Mouse (Mus musculus) megakaryocyte-erythroid progenitor cell, adult 5-6 weeks (primary cell): ENCODE measurements around the gene Tbc1d2b. TPM values are rescaled to one million over a fixed set of nuclear protein-coding genes. Genes with fewer than 3 reads are reported as not detected.

Experiments
- ATAC-seq: replicated peaks from 2 replicates; pipeline ENCODE4 v1.8.0; 2016; ENCODE audit warnings: mild to moderate bottlenecking, inconsistent platforms; ENCODE audit not compliant: severe bottlenecking, poor library complexity, low FRiP score, low TSS enrichment
- total RNA-seq, 2 experiments: library from RNA; stranded (forward) in 1 of 2; stranded (reverse) in 1 of 2; fragments of 200-1000, 215-1000 nt in 1 of 2; fragments of >200 nt in 1 of 2; fragmentation: Nextera tagmentation in 1 of 2; gene quantifications; 2 replicates each; pipeline ENCODE4 v1.2.3; 2014 to 2017

Tbc1d2b gene
- total RNA-seq, 2 experiments from 2014 or later: 31.2 to 66.1 TPM

DNA sequence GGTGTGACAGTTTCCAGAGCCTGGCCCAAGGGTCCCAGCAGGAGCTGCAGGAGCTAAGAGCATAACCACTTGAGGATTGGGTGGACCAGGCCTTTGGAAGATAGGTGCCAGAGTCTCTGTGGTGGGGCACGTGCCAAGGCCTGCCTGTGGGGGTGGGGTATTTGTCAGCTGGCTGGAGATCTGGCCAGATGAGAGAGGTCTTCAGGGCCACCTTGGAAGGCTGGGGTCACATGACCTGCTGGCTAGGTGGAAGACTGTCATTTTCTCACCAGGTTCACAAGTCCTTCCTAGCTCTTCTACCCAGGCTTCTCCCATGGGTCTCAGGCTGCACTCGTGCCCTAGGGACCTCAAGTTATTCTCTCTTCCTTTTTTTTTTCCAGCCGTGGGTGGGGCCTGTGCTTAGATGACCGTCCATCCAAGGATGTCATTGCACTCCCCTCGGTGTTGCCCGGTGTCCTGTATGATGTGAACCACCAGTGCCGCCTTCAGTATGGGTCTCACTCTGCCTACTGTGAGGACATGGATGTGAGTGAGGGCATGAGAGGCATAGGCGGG lies 85.2 kb downstream of the Tbc1d2b start:
- no peak for ATAC-seq

DNA sequence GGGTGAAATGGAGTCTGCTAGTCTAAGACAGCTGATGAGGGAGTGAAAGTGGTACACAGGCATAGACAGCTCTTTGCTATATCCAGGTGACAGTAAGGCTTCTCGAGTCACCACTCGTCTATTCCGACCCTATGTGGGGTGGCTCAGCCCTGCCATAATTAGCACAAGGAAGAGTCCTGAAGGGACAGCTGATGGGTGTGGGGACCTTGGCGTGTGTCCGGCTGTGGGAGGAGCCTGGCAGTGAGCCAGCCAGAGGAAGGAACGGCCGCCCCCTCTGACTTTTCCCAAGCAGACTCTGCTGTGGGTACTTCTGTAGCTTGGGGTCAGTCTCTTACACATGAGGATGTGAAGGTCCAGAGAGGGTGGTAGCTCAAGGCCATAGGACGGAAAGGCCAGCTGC lies 86.5 kb downstream of the Tbc1d2b start:
- no peak for ATAC-seq

DNA sequence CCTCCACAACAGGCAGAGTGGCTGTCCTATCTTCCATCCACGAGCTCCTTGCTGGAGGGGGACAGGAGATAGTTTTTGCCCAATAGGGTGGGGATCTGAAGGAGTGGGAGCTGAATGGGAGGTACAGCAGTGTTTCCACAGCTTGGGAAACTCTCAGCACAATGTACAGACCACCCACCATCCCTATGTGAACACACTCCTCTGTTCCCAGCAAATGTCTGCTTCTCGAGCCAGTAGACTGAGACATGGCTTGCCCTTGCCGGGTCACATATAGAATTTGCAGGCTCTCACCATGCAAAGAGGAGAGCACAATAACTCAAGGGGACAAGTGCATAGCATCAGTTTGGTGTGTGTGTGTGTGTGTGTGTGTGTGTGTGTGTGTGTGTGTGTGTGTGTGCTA lies 87.1 kb downstream of the Tbc1d2b start:
- no peak for ATAC-seq

DNA sequence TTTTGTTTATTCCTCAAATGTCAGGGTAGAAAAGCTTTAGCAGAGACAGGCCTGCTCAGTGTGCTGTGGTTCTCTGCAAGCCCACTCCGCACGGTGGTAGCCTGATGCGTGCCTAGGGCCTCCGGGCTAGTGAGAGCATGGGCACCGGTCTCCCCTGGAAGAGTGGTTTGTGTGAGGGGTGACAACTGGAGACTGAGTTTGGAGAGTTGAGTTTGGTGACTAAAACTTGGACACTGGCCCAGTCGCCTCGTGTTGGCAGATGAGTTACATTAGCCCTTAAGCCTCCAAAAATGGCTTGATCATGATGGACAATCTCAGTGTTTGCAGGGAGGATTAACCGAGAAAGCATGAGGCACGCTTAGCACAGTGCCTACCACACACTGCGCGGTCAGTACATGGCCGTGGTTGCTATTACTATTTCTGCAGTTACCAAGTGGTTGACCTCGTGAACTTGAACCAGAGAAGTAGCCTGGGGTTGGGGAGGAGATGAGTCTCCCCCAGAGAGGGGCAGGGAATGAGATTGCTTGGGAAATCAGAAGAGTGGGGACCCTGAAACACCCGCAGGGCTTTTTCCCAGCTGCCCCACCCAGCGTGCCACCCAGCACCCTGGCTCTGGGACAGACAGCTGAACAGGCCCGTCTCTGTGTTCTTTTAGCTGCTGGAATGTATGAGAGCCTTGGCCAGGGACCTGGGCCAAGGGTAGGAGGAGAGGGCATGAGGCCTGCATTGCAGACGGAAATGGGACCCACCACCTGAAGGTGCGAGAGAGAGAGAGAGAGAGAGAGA lies 87.8 kb downstream of the Tbc1d2b start:
- ATAC-seq: no peak

DNA sequence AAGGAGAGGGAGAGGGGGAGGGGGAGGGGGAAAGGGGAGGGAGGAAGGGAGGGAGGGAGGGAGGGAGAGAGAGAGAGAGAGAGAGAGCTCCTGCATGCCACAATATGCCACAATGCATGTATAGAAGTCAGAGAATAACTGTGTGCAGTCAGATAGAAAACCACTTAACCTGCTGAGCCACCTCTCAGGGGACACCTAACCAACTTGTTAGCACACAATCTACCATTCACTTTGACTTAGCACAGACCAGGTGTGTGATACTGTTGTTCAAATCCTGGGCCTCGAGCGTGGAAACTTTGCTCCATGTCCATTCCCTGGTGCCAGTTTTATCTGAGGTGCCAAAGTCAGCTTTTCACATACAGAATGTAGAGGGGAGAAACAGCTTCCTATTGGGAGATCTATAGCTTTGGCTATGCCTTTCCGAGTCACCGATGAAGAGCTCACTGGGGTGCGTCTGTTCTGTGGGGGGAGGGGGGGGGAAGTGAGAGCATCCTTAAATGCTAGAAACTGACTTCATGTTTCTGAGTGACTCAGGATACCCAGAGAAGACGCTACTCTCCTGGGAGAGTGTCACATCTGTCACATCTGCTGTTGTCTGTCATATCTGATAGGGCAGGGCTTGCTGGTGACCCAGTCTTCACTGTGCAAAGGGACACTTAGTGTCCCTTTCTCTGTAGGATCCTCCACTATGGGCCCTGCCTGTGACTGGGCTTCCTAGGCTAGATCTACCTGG lies 88.8 kb downstream of the Tbc1d2b start:
- ATAC-seq: no peak

DNA sequence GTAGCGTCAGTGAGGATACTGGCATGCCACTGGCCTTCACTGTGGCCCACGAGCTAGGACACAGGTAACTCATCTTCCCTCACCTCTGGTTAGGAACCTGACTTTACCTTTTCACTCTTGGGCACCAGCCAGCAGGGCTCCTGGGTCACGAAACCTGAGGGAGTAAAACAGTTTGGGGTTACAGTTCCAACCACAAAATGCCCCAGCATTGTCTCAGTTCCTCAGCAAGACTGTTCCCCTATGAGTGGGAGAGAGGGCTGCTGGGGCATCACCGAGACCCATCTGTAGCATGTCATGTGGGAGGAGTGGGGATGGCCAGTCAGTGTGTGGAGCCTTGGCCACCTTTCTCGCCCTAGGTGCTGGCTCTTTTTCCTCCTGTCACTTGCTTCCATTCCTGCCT lies 91.2 kb downstream of the Tbc1d2b start:
- no peak for ATAC-seq

DNA sequence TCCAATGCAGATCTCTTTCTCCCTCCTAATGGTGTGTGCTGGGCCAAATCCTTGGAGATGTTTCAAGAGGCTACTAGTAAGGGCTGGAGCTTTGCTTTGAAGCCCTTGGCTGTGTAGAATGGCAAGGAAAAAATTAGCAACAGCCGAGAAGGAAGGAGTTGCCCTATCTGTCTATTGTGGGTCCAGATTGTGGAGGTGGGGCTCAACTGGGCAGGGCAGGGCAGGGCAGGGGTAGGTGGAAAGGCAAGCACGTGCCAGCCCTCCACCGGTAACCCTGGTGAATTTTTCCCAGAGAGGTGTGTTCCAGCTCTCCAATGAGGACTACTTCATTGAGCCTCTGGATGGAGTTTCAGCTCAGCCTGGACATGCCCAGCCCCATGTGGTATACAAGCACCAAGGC lies 97.3 kb downstream of the Tbc1d2b start:
- ATAC-seq: no peak

DNA sequence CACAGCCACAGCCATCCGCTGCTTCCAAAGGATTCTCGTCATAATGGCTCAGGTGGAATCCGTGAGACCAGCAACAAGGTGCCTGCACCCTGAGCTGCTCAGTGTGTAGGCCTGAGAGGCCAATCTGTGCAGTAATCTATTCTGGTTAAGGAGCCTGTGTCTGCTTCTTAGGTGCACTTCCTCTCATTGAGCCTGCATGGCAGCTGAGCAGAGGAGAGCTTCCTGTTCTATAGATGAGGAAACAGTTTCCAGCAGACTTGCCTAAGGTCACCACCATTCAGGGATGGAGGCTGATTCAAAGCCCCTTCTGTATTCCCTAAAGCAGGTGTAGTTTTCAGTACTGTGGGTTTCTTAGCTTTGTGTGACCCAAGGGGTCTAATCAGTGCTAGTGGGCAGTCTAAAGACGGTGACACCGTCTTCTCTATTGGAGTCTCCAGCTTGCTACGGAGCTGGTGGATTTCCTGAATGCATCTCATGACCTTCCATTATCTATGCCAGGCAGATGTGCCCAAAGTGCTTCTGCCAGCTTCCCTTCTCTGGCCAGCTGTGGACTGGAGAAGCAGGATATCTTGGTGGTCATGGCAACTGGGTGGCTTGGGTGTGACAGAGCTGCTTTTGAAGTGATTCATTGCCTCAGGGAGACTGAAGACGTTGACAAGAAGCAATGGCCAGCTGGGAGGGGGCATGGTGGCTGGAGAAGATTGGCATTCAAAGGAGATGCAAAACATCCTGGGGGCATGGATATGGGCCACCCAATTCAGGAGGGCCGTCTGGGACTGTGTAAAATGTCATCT lies 97.9 kb downstream of the Tbc1d2b start:
- ATAC-seq: peak; percentile 55; the same call in 1 of the 2 replicates

DNA sequence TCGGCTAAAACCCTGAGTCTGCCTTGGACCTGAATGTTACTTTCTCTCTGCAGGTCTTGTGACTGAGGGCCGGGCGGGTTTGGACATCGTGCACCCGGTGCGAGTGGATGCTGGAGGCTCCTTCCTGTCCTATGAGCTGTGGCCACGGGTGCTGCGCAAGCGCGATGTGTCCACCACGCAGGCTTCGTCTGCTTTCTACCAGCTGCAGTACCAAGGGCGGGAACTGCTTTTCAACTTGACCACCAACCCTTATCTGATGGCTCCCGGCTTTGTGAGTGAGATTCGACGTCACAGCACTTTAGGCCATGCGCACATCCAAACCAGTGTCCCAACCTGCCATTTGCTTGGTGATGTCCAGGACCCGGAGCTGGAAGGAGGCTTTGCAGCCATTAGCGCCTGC lies 99.2 kb downstream of the Tbc1d2b start:
- no peak for ATAC-seq

DNA sequence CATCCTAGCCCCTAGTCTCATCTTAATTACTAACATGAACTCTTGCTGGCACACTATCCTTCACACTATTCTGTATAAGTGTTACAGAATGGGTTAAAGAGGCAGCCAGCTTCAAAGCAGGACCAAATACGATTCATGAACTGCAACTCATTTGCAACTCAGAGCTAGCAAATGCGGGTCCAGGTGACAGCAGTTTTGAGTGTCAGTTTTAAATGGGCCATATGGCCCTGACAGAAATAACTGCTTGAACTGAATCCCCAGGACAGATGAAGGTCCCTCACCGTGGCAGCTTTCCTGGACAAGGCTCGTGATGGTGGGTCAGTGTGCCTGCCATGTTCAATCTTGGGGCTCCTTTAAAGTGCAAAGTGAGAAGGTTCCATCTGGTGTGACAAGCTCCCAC lies 100.6 kb downstream of the Tbc1d2b start:
- no peak for ATAC-seq

DNA sequence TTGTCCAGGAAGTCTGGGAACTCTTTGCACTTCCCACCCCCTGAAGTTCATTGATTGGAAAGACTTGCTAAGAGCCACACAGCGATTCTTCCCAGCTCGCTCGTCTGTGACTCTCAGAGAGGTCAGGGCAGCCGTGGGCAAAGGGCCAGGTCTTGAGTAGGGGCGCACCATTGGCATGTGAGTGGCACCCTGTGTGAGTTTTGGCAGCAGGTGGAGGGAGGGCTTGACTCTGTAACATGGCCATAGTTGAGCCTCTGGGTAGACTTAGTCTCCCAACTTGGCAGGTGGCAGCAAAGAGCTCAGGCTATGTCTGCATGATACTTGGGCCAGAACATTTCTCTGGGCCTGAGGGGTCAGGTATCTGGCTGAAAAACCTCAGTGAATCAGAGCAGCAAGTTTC lies 104.0 kb downstream of the Tbc1d2b start:
- ATAC-seq: no peak

DNA sequence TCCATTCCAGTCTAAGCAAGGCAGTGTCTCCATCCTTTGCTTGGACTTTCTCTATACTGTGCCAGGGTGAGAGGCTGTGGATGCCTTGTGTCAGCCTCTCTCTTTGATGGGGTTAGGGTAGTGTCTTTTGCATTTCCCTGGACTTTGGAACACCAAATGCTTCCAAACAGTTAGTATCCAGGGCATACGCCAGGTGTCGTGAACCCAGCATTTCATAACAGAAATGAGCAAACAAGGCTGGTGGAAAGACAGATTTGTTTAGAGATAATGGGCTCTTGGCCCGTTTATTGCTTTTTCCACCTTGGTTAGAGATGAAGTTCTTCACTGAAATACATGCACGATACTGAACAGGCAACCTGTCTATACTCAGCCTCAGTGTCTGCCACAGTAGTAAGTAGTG lies 105.0 kb downstream of the Tbc1d2b start:
- no peak for ATAC-seq

DNA sequence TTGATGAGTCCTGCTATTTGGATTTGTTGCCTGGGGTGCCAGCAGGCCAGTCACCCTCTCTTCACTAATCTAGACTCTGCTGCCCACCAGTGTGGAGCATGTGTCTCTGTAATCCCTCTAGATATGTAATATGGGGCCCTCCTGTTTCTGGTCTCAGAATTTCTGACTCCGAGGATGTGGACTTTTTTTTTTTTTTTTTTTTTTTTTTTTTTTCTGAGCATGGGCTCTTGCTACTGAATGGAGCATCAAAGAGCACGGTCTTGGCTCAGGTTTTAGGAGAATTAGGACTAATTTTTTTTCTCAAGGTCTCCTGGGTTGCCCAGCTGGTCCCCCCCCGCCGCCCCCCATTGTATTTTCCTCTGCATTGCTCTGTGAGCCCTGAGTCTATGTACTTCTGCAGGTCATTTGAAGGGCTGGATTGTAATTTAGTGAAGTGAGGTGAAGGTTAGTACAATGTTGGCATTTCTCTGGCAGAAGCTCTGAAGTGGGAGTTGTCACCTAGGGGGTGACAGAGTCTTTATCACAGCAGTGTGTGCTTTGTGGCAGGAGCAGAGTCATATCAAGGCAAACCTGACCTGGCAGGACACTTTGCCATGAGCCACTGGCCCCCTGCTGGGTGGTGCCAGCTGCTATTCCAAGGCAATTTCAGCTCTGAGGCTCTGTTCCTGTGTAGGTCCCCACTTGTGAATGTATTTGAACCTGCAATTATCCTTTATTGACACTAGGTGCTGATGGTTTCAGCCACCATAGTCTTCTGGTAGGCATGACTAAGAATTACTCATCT lies 105.7 kb downstream of the Tbc1d2b start:
- ATAC-seq: peak; percentile 49

DNA sequence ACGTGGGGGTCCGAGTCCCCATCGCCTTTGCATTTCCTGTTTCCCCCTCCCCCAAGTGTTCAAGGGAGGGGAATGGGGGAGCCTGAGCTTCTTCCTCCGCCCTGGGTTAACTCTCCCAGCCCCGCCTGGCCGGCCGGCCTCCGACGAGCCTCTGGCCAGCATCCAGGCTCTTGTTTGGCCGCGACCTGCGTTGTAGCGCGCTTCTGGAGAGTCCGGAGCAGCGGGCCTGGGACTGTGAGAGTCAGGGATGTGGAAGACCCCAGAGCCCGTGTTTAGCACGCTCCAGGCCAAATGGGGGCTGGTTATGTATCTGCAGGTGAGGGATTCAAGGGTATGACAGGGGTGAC lies 106.9 kb downstream of the Tbc1d2b start:
- peak; percentile 6; the same call in 1 of the 2 replicates for ATAC-seq

DNA sequence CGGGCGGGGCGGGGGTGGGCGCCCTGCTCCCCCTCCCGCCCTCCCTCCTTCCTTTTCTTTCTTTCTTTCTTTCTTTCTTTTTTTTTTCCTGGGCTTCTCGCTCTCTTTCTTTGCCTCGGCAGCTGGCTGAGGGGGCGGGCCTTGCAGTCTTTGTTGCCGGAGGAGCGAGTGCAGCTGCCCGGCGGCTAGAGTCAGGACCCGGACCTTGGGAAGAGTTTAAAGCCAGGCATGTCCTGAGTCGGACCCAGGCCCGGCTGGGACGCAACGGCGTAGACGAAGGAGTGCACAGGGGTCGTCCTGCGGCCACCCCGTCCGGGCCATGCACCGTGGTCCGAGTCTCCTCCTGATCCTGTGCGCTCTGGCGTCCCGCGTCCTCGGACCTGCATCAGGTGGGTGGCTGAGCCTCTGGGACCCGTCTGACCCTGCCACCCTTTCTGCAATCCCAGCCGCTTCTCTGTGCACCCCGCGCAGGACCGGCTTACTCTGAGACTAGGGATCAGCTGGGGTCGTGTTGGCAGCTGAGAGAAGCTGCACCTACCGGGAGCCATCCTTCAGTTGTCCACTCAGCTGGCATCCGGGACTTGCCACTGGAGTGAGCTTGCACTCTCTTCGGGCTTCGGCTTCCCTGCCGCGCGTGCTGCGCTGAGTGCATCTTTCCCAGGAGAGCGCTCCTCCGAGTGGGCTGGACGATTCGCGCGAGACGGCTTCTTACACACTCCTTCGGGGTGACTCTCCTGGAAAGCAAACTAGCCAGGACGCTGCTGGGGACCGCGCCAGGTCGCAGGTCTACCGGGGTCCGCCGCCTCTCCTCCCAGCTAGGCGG lies 107.5 kb downstream of the Tbc1d2b start, which contains the start of gene Adamts7:
TSS of gene Adamts7 (plus strand) at position 144 of the 823 bp plus-strand sequence.
- peak; percentile 45 for ATAC-seq

DNA sequence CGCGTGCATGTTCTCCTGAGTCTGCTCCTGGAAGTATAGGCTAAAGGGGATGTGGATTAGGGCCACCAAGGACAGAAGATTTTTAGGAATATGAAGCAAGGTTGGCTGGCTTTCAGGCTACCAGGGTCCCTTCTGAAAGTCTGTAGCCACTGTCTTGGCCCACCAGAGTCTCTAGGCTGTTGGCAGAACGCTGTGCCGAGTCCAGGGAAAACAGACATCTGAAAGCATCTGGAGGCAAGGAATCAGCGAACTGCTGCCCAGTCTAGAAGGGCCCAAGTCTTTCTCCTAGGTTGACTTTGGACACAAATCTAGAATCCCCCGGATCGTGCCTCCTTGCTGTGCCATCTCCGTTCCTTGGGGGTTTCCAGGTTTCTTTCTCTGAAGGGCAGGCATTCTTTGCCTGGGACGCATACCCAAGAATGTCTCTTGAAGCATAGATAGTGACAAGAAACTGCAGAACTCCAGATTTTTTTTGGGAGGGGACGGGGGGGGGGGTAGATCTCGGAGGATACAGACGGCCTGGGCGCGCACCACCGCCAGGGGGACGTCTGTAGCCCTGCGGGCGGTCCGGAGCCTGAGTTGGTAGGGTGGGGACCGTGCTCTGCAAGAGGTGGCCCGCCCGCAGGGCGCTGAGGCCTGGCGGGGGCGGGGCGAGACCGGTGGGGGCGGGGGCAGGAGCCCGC lies 108.2 kb downstream of the Tbc1d2b start:
- peak; percentile 86 for ATAC-seq
